Mouse (Mus musculus): ENCODE measurements around the gene Dusp13. TPM values are rescaled to one million over a fixed set of nuclear protein-coding genes. Genes with fewer than 3 reads are reported as not detected.

Dusp13 gene
- polyA plus RNA-seq, 2 experiments: 0.55 to 1.5 TPM

DNA sequence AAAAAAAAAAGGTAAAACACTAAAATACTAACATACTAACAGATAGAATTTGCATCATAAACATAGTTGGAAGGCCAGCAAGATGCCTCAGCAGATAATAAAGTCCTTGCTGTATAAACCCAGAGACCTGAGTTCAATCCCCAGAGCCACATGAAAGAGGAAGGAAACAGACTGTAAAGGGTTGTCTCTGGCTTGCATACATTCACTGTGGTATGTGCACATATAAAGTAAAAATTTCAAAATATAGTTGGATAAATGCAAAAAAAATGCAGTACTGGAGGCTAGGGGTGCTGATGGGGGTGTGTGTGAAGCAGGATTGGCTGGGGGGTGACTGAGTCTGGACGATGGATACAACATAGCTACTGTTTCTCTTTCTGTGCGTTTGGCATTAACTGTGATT, 45.5 kb downstream of the Dusp13 start:
- DNase-seq (ENCODE audit: low spot score): no peak
- H3K27ac ChIP-seq (replicated peaks; ENCODE audit: low read depth, low read length): no peak overlapping the region
- H3K4me3 ChIP-seq (replicated peaks; ENCODE audit: low read length): no peak overlapping the region
- H3K27me3 ChIP-seq (ENCODE audit: control insufficient read depth, insufficient read depth, low read length): no peaks in the 10 kb centered on the region
- H3K9ac ChIP-seq (ENCODE audit: low read depth, low read length, severe bottlenecking): no peak overlapping the region
- H3K9me3 ChIP-seq (ENCODE audit: control insufficient read depth, low read length): no peaks in the 10 kb centered on the region
- peaks cover 22% of the 10 kb centered on the region for H3K4me1 ChIP-seq (ENCODE audit: control insufficient read depth, insufficient read depth, low read length)
- H3K36me3 ChIP-seq (ENCODE audit: control insufficient read depth, insufficient read depth, low read length): no peaks in the 10 kb centered on the region
- no peak for TF ChIP-seq POLR2A (IDR thresholded peaks at IDR 0.05; ENCODE audit: borderline replicate concordance, extremely low read depth, insufficient read depth, insufficient read length)
- no peak overlapping the region for H3K4me2 ChIP-seq (replicated peaks; ENCODE audit: low read depth, low read length, severe bottlenecking)
- WGBS: 84% methylated on average over 2 of the region's 2 CpGs
- no peak for ATAC-seq (ENCODE audit: low FRiP score, low read depth)

DNA sequence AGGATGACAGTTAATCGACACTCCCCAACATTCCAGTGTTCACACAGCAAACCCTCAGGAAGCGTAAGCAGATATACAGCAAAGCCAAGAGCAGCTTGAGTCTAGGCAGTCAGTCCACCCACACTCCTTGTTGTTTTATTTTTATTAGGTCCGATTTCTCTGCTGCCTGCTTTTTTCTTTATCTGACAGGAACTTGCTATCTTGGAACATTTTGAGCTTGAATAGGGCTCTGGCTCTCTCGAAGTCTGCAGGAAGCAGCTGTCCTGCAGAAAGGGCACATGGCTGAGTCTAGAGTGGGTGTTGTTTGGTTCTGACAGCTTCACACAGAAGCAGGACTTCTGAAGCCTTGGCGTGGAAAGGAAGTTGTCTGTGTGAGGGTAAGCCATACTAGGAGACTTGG, 47.7 kb downstream of the Dusp13 start:
- no peak overlapping the region for H3K4me2 ChIP-seq (replicated peaks; ENCODE audit: low read depth, low read length, severe bottlenecking)
- 69% methylated on average over 5 of the region's 5 CpGs for WGBS
- H3K9me3 ChIP-seq (ENCODE audit: control insufficient read depth, low read length): no peaks in the 10 kb centered on the region
- no peaks in the 10 kb centered on the region for H3K27me3 ChIP-seq (ENCODE audit: control insufficient read depth, insufficient read depth, low read length)
- H3K4me1 ChIP-seq (ENCODE audit: control insufficient read depth, insufficient read depth, low read length): peaks cover 17% of the 10 kb centered on the region
- H3K9ac ChIP-seq (ENCODE audit: low read depth, low read length, severe bottlenecking): no peak overlapping the region
- ATAC-seq (ENCODE audit: low FRiP score, low read depth) (no peak), DNase-seq (ENCODE audit: low spot score) (no peak)
- no peak for TF ChIP-seq POLR2A (IDR thresholded peaks at IDR 0.05; ENCODE audit: borderline replicate concordance, extremely low read depth, insufficient read depth, insufficient read length)
- no peaks in the 10 kb centered on the region for H3K36me3 ChIP-seq (ENCODE audit: control insufficient read depth, insufficient read depth, low read length)
- H3K4me3 ChIP-seq (replicated peaks; ENCODE audit: low read length): no peak overlapping the region
- H3K27ac ChIP-seq (replicated peaks; ENCODE audit: low read depth, low read length): no peak overlapping the region

DNA sequence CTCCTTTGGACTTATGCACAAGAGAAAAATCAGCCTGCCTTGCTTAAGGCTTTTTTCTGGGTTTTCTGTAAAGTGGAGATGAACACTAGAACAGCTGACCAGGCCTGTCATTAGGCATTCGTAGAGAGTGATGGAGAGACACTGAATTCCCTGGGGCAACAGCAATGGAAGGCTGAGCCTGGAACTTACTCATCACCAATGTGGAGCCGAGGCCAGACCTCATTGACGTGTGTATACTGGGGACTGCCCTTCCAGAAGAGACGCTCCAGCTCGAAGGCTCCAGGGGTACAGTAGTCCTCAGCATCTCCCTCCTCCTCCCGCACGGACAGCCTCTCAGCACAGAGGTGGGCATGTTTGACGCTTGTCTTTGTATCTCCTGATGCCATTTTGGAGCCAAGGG, 48.3 kb downstream of the Dusp13 start:
- peaks cover 17% of the 10 kb centered on the region for H3K4me1 ChIP-seq (ENCODE audit: control insufficient read depth, insufficient read depth, low read length)
- H3K27me3 ChIP-seq (ENCODE audit: control insufficient read depth, insufficient read depth, low read length): no peaks in the 10 kb centered on the region
- no peaks in the 10 kb centered on the region for H3K36me3 ChIP-seq (ENCODE audit: control insufficient read depth, insufficient read depth, low read length)
- H3K9me3 ChIP-seq (ENCODE audit: control insufficient read depth, low read length): no peaks in the 10 kb centered on the region
- 93% methylated on average over 8 of the region's 8 CpGs for WGBS
- no peak for TF ChIP-seq POLR2A (IDR thresholded peaks at IDR 0.05; ENCODE audit: borderline replicate concordance, extremely low read depth, insufficient read depth, insufficient read length)
- H3K9ac ChIP-seq (ENCODE audit: low read depth, low read length, severe bottlenecking): no peak overlapping the region
- DNase-seq (ENCODE audit: low spot score) (no peak), ATAC-seq (ENCODE audit: low FRiP score, low read depth) (no peak)
- H3K27ac ChIP-seq (replicated peaks; ENCODE audit: low read depth, low read length): no peak overlapping the region
- no peak overlapping the region for H3K4me3 ChIP-seq (replicated peaks; ENCODE audit: low read length)
- H3K4me2 ChIP-seq (replicated peaks; ENCODE audit: low read depth, low read length, severe bottlenecking): no peak overlapping the region

DNA sequence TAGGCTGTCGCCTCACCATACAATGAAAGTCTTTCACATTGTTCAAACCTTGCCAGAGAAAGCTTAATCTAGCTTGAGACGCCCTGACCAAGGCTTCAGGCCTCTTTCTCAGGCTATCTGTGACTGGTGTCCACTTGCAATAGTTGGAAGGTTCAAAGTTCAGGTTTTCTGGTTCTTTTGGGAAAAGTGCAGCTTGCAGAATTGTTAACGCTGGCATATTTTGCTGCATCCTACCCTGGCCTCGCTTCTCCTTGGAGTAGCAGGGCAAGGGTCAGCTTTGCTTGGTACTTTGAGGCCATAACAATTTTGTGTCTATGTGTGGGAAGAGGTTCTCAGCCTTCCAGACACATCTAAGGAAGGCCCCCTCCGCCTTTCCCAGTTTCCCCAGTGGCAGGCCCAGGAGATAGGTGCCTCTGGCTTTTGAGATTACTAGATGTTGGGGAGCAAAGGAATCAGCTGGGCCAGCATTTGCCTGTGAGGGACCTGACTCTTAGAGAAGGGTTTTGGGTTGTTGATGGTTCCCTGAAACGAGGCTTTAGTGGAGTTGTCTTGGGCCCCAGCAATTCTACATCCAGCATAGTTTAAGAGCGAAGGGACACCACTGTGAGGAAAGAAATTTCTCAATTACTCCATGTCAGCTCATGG, 54.7 kb downstream of the Dusp13 start:
- Histone ChIP-seq H3K4me3 (replicated peaks; ENCODE audit: low read length) (no peak overlapping the region), H3K4me2 (replicated peaks; ENCODE audit: low read depth, low read length, severe bottlenecking) (no peak overlapping the region), H3K4me1 (ENCODE audit: control insufficient read depth, insufficient read depth, low read length) (peaks cover 4% of the 10 kb centered on the region; the same call in 1 of the 2 replicates), H3K9me3 (ENCODE audit: control insufficient read depth, low read length) (peaks cover 4% of the 10 kb centered on the region; the same call in 1 of the 2 replicates), H3K9ac (ENCODE audit: low read depth, low read length, severe bottlenecking) (no peak overlapping the region), H3K36me3 (ENCODE audit: control insufficient read depth, insufficient read depth, low read length) (no peaks in the 10 kb centered on the region), H3K27ac (replicated peaks; ENCODE audit: low read depth, low read length) (no peak overlapping the region), H3K27me3 (ENCODE audit: control insufficient read depth, insufficient read depth, low read length) (no peaks in the 10 kb centered on the region)
- ATAC-seq (ENCODE audit: low FRiP score, low read depth): no peak
- TF ChIP-seq POLR2A (IDR thresholded peaks at IDR 0.05; ENCODE audit: borderline replicate concordance, extremely low read depth, insufficient read depth, insufficient read length): no peak
- WGBS: 80% methylated on average over 7 of the region's 7 CpGs
- DNase-seq (ENCODE audit: low spot score): no peak

DNA sequence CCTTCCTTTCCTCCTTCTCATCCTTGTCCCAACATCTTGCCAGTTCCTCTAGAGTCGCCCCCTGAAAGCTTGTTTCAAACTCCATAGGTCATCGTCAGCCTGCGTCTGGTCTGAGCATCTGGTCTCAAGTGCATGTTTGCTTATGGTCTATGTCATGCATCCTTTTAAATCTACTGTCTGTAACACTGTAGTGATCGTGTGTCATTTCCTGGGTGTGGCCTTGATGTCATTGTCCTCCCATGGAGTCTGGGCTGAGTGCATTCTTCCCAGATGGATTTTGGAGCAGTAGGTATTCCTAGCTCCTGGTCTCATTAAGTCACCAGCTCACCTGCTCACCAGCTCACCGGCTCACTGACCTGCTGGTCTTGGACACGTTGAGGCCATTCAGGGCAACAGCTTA, 56.0 kb downstream of the Dusp13 start:
- H3K4me2 ChIP-seq (replicated peaks; ENCODE audit: low read depth, low read length, severe bottlenecking): no peak overlapping the region
- TF ChIP-seq POLR2A (IDR thresholded peaks at IDR 0.05; ENCODE audit: borderline replicate concordance, extremely low read depth, insufficient read depth, insufficient read length): no peak
- H3K27me3 ChIP-seq (ENCODE audit: control insufficient read depth, insufficient read depth, low read length): no peaks in the 10 kb centered on the region
- no peak for DNase-seq (ENCODE audit: low spot score)
- WGBS: 63% methylated on average over 6 of the region's 6 CpGs
- peaks cover 4% of the 10 kb centered on the region; the same call in 1 of the 2 replicates for H3K4me1 ChIP-seq (ENCODE audit: control insufficient read depth, insufficient read depth, low read length)
- no peaks in the 10 kb centered on the region for H3K36me3 ChIP-seq (ENCODE audit: control insufficient read depth, insufficient read depth, low read length)
- no peak overlapping the region for H3K27ac ChIP-seq (replicated peaks; ENCODE audit: low read depth, low read length)
- H3K9ac ChIP-seq (ENCODE audit: low read depth, low read length, severe bottlenecking): no peak overlapping the region
- H3K9me3 ChIP-seq (ENCODE audit: control insufficient read depth, low read length): peaks cover 4% of the 10 kb centered on the region; the same call in 1 of the 2 replicates
- no peak for ATAC-seq (ENCODE audit: low FRiP score, low read depth)
- H3K4me3 ChIP-seq (replicated peaks; ENCODE audit: low read length): no peak overlapping the region

All from limb, embryonic 14.5 days (tissue).